Mouse (Mus musculus) thymus, postnatal 36 days (tissue): ENCODE results near the gene Nlgn2.

ENCODE experiments used
- DNase-seq, 2 experiments: peaks; one replicate each; pipeline ENCODE4 v3.0.0; 2022; ENCODE audit warnings: mixed read lengths in 2 of 2

Gene Nlgn2

GRCm38 (mm10) chr11:69837604-69837951 lies at the start of gene Nlgn2:
Nlgn2 (minus strand) TSS chr11:69837784.
- DNase-seq = no peak

GRCm38 (mm10) chr11:69886907-69887635 lies 49.5 kb upstream of the Nlgn2 start:
- DNase-seq = no peak

GRCm38 (mm10) chr11:69884663-69885062 lies 47.1 kb upstream of the Nlgn2 start:
- no peak for DNase-seq

- DNase-seq = no peak
These were observed 46.7 kb upstream of the Nlgn2 start for GRCm38 (mm10) chr11:69884240-69884639.

GRCm38 (mm10) chr11:69883527-69884151 lies 46.1 kb upstream of the Nlgn2 start:
- DNase-seq = no peak

GRCm38 (mm10) chr11:69883066-69883465 lies 45.5 kb upstream of the Nlgn2 start:
- DNase-seq = peak; percentile 69 to 70

- DNase-seq = no peak
These were observed 44.4 kb upstream of the Nlgn2 start for GRCm38 (mm10) chr11:69881787-69882670.

GRCm38 (mm10) chr11:69880853-69881603 lies 43.4 kb upstream of the Nlgn2 start, which contains the start of gene Kctd11:
Kctd11 (minus strand) TSS chr11:69881406.
- DNase-seq = peak; percentile 65 to 79

GRCm38 (mm10) chr11:69880506-69880852 lies 42.9 kb upstream of the Nlgn2 start:
- DNase-seq = peak; percentile 66 to 67

GRCm38 (mm10) chr11:69879711-69880110 lies 42.1 kb upstream of the Nlgn2 start:
- DNase-seq = no peak

GRCm38 (mm10) chr11:69878952-69879351 lies 41.4 kb upstream of the Nlgn2 start:
- no peak for DNase-seq

- no peak for DNase-seq
These were observed 40.8 kb upstream of the Nlgn2 start for GRCm38 (mm10) chr11:69878399-69878798.

GRCm38 (mm10) chr11:69877878-69878277 lies 40.3 kb upstream of the Nlgn2 start, which contains the start of gene Tmem95:
Tmem95 (minus strand) TSS chr11:69878018.
- DNase-seq = no peak

GRCm38 (mm10) chr11:69876867-69877266 lies 39.3 kb upstream of the Nlgn2 start:
- DNase-seq = peak; percentile 91

- no peak for DNase-seq
These were observed 38.6 kb upstream of the Nlgn2 start for GRCm38 (mm10) chr11:69876186-69876585.

- no peak for DNase-seq
These were observed 34.9 kb upstream of the Nlgn2 start for GRCm38 (mm10) chr11:69872451-69872850.

GRCm38 (mm10) chr11:69871822-69872221 lies 34.2 kb upstream of the Nlgn2 start:
- DNase-seq = no peak

GRCm38 (mm10) chr11:69870289-69871069 lies 32.9 kb upstream of the Nlgn2 start:
- DNase-seq = no peak

- no peak for DNase-seq
These were observed 29.8 kb upstream of the Nlgn2 start for GRCm38 (mm10) chr11:69867335-69867734.

GRCm38 (mm10) chr11:69865561-69865960 lies 28.0 kb upstream of the Nlgn2 start:
- no peak for DNase-seq

- DNase-seq = no peak
These were observed 26.7 kb upstream of the Nlgn2 start for GRCm38 (mm10) chr11:69864138-69864860.
